Mouse (Mus musculus) lung, embryonic 14.5 days (tissue): ENCODE data around the gene Esr1. TPM values are rescaled to one million over a fixed set of nuclear protein-coding genes. Genes with fewer than 3 reads are reported as not detected.
"Not testable (repeated sequence)": the region's sequence is repeated elsewhere in the genome, so short reads cannot be mapped to it uniquely, and the experiment has no call there.

Experiments used
- ATAC-seq: fragments of 200-750 bp; cut with Nextera tagmentation; 2 replicates; pipeline ENCODE4 v1.8.0; 2017; ENCODE audit warnings: mild to moderate bottlenecking, moderate TSS enrichment, moderate library complexity; ENCODE audit not compliant: insufficient read depth
- DNase-seq: peaks from one replicate; pipeline ENCODE4 v3.0.0-alpha.2; 2015
- H3K27ac ChIP-seq: fragments of 300-500 bp; sonication (generic); 2 replicates; pipeline ENCODE4 v1.5.1; 2014; ENCODE audit warnings: low read depth, mild to moderate bottlenecking, moderate library complexity
- H3K27me3 ChIP-seq: fragments of 300-500 bp; sonication (generic); 2 replicates; pipeline ENCODE4 v1.6.1; 2014; ENCODE audit warnings: low read length, control low read depth; ENCODE audit not compliant: insufficient read depth
- H3K36me3 ChIP-seq: fragments of 300-500 bp; sonication (generic); 2 replicates; pipeline ENCODE4 v1.6.1; 2014; ENCODE audit warnings: control low read depth; ENCODE audit not compliant: insufficient read depth
- H3K4me1 ChIP-seq: fragments of 300-500 bp; sonication (generic); 2 replicates; pipeline ENCODE4 v1.6.1; 2014; ENCODE audit warnings: antibody characterized with exemption, control low read depth; ENCODE audit not compliant: insufficient read depth
- H3K4me2 ChIP-seq: fragments of 300-500 bp; sonication (generic); 2 replicates; pipeline ENCODE4 v1.6.1; 2014; ENCODE audit warnings: mild to moderate bottlenecking
- H3K4me3 ChIP-seq: fragments of 300-500 bp; sonication (generic); 2 replicates; pipeline ENCODE4 v1.5.1; 2014; ENCODE audit warnings: low read depth, low read length
- H3K9ac ChIP-seq: fragments of 300-500 bp; sonication (generic); 2 replicates; pipeline ENCODE4 v1.6.1; 2014
- H3K9me3 ChIP-seq: fragments of 300-500 bp; sonication (generic); 2 replicates; pipeline ENCODE4 v1.6.1; 2016; ENCODE audit warnings: low read depth, low read length, control low read depth
- CTCF ChIP-seq: IDR thresholded peaks from 2 replicates; pipeline ENCODE4 v1.5.1; 2016; ENCODE audit warnings: antibody characterized with exemption, low read depth
- WGBS: fragments of 180-500 bp; shearing (Covaris S2); extraction: QIAGEN DNeasy Blood & Tissue Kit; methylation state at CpG from one replicate; pipeline ENCODE4 v1.1.7; 2014; 5-methylcytosine and 5-hydroxymethylcytosine counted together
- polyA plus RNA-seq: library from polyadenylated mRNA; unstranded; fragments of >200 nt; fragmentation: Nextera tagmentation; extraction: Ambion mirVana; gene quantifications from 2 replicates; pipeline ENCODE4 v1.2.1, GENCODE M21; 2014

Gene Esr1
- polyA plus RNA-seq, 1 experiment from 2014 or later = 0.05 TPM

DNA sequence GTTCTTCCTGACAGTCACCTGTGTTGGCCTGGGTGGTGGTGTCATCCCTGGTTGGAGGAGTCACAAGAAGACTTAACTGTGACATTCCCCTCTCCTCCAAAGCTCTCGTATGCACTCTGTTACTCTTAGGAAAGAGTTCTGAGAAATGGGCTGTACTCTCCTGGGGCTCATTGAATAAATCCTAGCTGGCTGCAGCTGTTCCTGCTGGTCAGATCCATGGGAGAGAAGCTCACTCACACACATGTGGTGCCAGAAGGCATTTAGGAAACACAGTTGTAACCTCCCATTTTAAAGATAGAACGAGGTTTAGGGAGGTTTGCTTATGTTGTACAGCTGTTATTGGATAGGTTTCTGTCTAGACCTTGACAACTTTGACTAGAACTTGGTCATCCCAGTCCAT is 120.9 kb downstream of the Esr1 start:
- Histone ChIP-seq H3K9me3 (no peaks in the 10 kb centered on the region), H3K9ac (no peak overlapping the region), H3K4me1 (no peaks in the 10 kb centered on the region), H3K27me3 (no peaks in the 10 kb centered on the region), H3K36me3 (no peaks in the 10 kb centered on the region), H3K4me3 (no peak overlapping the region), H3K27ac (no peak overlapping the region), H3K4me2 (no peak overlapping the region)
- no peak for ATAC-seq
- TF ChIP-seq CTCF = no peak
- no peak for DNase-seq
- 47% methylated on average over 2 of the region's 2 CpGs for WGBS

DNA sequence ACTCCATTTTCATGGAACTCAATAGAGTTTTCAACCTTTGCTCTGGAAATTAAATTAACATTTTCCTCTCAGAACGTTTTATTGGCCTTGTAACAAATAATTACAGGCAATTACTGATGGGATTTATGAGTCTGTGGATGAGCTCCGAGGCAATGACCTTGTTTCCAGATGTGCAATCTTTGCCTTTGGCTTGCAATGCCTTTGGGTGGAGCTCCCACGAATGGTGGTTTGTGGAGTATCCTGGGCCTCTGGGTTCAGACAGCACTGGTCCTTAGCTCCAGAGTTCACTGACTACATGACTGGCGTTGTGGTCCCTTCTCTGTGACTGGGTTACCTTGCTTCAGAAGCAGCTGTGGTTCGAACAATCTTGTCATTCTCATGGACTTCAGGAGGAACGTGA is 122.6 kb downstream of the Esr1 start:
- WGBS = 72% methylated on average over 6 of the region's 6 CpGs
- Histone ChIP-seq H3K4me3 (no peak overlapping the region), H3K27ac (no peak overlapping the region), H3K4me1 (no peaks in the 10 kb centered on the region), H3K27me3 (no peaks in the 10 kb centered on the region), H3K9ac (no peak overlapping the region), H3K36me3 (no peaks in the 10 kb centered on the region), H3K4me2 (no peak overlapping the region), H3K9me3 (no peaks in the 10 kb centered on the region)
- ATAC-seq (no peak), DNase-seq (no peak)
- TF ChIP-seq CTCF = no peak

DNA sequence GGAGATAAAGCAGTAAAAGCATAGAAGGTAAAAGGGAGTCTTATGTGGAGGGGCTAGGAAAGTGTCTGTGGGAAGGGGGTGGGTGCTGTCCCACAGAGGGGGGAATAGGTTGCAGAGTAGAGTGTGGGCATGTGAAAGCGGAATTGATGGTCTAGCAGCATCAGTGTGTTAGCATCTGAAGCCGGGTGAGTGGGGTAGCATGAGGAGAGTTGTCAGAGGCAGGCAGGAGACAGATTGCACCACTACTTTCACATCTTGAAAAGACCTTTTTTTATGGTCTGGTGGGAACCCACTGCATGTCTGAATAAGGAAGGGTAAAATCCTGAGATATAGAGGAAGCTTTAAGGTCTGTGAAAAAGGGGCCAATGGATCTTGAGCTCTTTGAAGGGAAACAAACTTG is 123.5 kb downstream of the Esr1 start:
- H3K4me1 ChIP-seq = no peaks in the 10 kb centered on the region
- no peak for TF ChIP-seq CTCF
- H3K27ac ChIP-seq = no peak overlapping the region
- ATAC-seq (no peak), DNase-seq (no peak)
- no peaks in the 10 kb centered on the region for H3K27me3 ChIP-seq
- no peak overlapping the region for H3K4me2 ChIP-seq
- 89% methylated on average over 2 of the region's 2 CpGs for WGBS
- H3K36me3 ChIP-seq = no peaks in the 10 kb centered on the region
- no peak overlapping the region for H3K4me3 ChIP-seq
- H3K9ac ChIP-seq = no peak overlapping the region
- H3K9me3 ChIP-seq = no peaks in the 10 kb centered on the region

DNA sequence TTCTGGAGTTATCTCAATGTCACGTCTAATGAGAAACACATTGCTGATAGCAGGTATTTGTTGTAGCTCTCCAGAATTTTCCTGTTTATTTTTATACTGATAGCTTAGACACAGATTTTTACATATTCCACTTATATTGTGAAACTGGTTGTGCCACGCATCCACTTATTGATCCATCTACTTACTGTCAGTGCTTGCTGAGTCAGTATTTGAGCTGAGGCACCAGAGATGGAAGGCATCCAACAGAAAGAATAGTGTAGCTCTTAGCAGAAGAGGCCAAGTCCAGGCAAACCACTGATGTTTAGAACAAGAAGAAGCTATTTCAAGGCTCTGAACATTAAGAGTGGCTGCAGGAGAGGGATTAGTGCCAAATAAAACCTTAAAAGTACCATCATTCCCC is 126.9 kb downstream of the Esr1 start:
- Histone ChIP-seq H3K27ac (no peak overlapping the region), H3K27me3 (no peaks in the 10 kb centered on the region), H3K9me3 (no peaks in the 10 kb centered on the region), H3K4me3 (no peak overlapping the region), H3K36me3 (no peaks in the 10 kb centered on the region), H3K4me2 (no peak overlapping the region), H3K9ac (no peak overlapping the region), H3K4me1 (no peaks in the 10 kb centered on the region)
- DNase-seq (no peak), ATAC-seq (no peak)
- no peak for TF ChIP-seq CTCF
- WGBS = 78% methylated on average over 2 of the region's 2 CpGs

DNA sequence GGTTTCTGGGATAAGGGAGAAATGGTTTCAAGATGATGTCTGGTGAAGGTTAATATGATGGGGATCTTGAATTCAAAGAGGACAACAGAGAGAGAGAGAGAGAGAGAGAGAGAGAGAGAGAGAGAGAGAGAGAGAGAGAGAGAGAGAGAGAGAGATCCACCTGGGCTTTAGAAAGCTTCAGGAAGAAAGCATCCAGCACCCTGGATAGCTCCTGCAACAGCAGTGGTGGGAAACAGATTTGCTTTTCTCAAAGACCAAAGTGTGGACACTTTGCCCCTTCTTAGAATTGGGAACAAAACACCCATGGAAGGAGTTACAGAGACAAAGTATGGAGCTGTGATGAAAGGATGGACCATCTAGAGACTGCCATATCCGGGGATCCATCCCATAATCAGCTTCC is 139.7 kb downstream of the Esr1 start:
- not testable (repeated sequence) for H3K4me2 ChIP-seq, H3K36me3 ChIP-seq, H3K27ac ChIP-seq, H3K9ac ChIP-seq, H3K4me3 ChIP-seq, H3K9me3 ChIP-seq, H3K4me1 ChIP-seq, ATAC-seq, H3K27me3 ChIP-seq
- DNase-seq = peak; percentile 63
- WGBS = 86% methylated on average over 1 of the region's 1 CpGs

DNA sequence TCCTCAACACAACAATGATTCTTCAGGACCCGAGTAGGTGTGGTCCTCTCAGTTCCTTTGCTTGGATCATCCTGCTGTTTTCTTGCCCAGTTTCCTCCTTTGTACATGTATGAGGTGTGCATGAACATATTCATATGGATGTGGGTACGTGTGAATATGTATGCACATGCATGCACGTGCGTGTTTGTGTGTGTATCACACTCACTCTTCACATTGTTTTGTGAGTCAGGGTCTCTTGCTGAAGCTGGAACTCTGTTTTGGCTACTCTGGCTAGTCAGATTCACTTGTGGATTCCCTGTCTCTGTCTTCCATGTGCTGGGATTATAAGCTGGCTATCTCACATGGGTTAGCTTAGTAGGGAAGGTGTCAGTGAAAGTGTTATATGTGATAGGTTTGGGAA is 141.6 kb downstream of the Esr1 start:
- ATAC-seq (no peak), DNase-seq (no peak)
- H3K4me2 ChIP-seq = no peak overlapping the region
- TF ChIP-seq CTCF = no peak
- no peak overlapping the region for H3K27ac ChIP-seq
- H3K4me1 ChIP-seq = no peaks in the 10 kb centered on the region
- no peak overlapping the region for H3K4me3 ChIP-seq
- 82% methylated on average over 4 of the region's 4 CpGs for WGBS
- no peak overlapping the region for H3K9ac ChIP-seq
- H3K36me3 ChIP-seq = no peaks in the 10 kb centered on the region
- H3K9me3 ChIP-seq = no peaks in the 10 kb centered on the region
- no peaks in the 10 kb centered on the region for H3K27me3 ChIP-seq

DNA sequence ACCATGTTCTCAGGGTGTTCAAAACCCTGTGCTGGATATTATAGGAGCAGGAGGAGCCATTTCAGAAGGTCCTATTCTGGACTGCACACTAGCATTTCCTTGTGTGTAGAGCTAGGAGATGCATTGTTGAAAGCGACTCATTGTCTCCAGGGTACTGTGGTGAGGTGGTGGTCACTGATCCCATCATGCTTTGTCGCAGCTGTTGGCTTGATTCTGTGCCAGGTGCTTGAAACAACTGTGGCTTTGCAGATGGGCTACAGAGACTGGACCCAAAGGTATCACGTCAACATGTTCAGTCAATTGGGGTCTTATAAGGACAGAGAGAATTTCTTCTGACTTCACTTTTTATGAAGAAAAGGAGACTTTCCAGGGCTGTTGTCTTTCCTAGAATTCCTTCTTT is 164.1 kb downstream of the Esr1 start:
- 75% methylated on average over 3 of the region's 3 CpGs for WGBS
- H3K4me1 ChIP-seq = no peaks in the 10 kb centered on the region
- ATAC-seq (no peak), DNase-seq (no peak)
- H3K27ac ChIP-seq = no peak overlapping the region
- no peak overlapping the region for H3K4me3 ChIP-seq
- no peaks in the 10 kb centered on the region for H3K27me3 ChIP-seq
- no peak overlapping the region for H3K9ac ChIP-seq
- no peak overlapping the region for H3K4me2 ChIP-seq
- no peaks in the 10 kb centered on the region for H3K36me3 ChIP-seq
- no peaks in the 10 kb centered on the region for H3K9me3 ChIP-seq
- no peak for TF ChIP-seq CTCF

DNA sequence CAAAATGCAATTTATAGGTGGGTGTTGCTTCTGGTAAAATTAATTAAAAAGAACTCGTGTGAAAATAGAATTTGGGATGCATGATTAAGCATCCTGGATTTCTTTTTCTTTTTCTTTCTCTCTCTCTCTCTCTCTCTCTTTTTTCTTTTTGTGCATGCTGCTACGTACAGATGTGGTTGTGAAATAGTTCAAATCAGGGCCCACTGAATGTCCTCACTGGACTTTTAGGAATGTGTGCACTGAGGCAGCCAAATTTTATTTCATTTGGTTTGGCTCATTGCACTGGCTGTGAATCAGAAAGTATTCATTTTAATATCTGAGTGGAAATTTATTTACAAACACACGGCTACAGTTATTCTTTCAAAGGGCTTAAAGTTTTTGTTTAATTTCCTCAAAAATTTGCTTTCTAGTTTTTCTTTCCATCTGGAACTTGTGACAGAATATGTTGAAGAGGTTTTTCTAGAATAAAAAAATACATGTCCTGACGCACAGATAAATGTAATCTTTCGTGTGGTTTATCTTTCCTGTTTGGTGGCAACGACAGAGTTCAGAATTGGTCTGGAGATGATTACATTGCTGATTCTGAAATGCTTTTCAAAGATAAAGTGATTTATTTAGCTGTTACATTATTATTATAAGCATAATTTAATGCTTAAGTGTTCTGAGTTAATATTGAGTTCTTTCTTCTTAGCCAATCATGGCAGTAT is 164.8 kb downstream of the Esr1 start:
- ATAC-seq (peak; percentile 31; the same call in 1 of the 2 replicates), DNase-seq (peak; percentile 52)
- no peak for TF ChIP-seq CTCF

More for the DNA sequence above, 164.8 kb downstream of the Esr1 start:
- Histone ChIP-seq H3K36me3 (no peaks in the 10 kb centered on the region), H3K27ac (no peak overlapping the region), H3K4me2 (no peak overlapping the region), H3K4me1 (no peaks in the 10 kb centered on the region), H3K9me3 (no peaks in the 10 kb centered on the region), H3K27me3 (no peaks in the 10 kb centered on the region), H3K4me3 (no peak overlapping the region), H3K9ac (no peak overlapping the region)
- WGBS = 44% methylated on average over 6 of the region's 6 CpGs
